Mouse (Mus musculus) heart, embryonic 11.5 days (tissue): ENCODE results near the gene 1110051M20Rik. TPM values are rescaled to one million over a fixed set of nuclear protein-coding genes. Genes with fewer than 3 reads are reported as not detected.

Experiments
- ATAC-seq: fragments of 200-750 bp; cut with Nextera tagmentation; replicated peaks from 2 replicates; pipeline ENCODE4 v1.8.0; 2017; ENCODE audit warnings: moderate library complexity; ENCODE audit not compliant: insufficient number of reproducible peaks, low FRiP score, low TSS enrichment
- H3K27ac ChIP-seq: fragments of 300-500 bp; sonication (generic); 2 replicates; pipeline ENCODE4 v1.5.1; 2014; ENCODE audit warnings: mild to moderate bottlenecking, low read depth, low read length
- H3K27me3 ChIP-seq: fragments of 300-500 bp; sonication (generic); 2 replicates; pipeline ENCODE4 v1.6.1; 2014; ENCODE audit warnings: mild to moderate bottlenecking, low read length, mixed read lengths; ENCODE audit not compliant: control insufficient read depth, insufficient read depth
- H3K36me3 ChIP-seq: fragments of 300-500 bp; sonication (generic); 2 replicates; pipeline ENCODE4 v1.6.1; 2014; ENCODE audit warnings: mild to moderate bottlenecking, low read length, moderate library complexity, mixed read lengths; ENCODE audit not compliant: control insufficient read depth, insufficient read depth
- H3K4me1 ChIP-seq: fragments of 300-500 bp; sonication (generic); 2 replicates; pipeline ENCODE4 v1.6.1; 2014; ENCODE audit warnings: low read length; ENCODE audit not compliant: control insufficient read depth, insufficient read depth
- H3K4me2 ChIP-seq: fragments of 300-500 bp; sonication (generic); 2 replicates; pipeline ENCODE4 v1.6.1; 2014; ENCODE audit warnings: mild to moderate bottlenecking, moderate library complexity
- H3K4me3 ChIP-seq: fragments of 300-500 bp; sonication (generic); 2 replicates; pipeline ENCODE4 v1.5.1; 2014; ENCODE audit warnings: low read depth, low read length
- H3K9ac ChIP-seq: fragments of 300-500 bp; sonication (generic); 2 replicates; pipeline ENCODE4 v1.6.1; 2014; ENCODE audit warnings: mild to moderate bottlenecking, low read depth, low read length, moderate library complexity
- H3K9me3 ChIP-seq: fragments of 300-500 bp; sonication (generic); replicated peaks from 2 replicates; pipeline ENCODE4 v1.6.1; 2016; ENCODE audit warnings: low read length; ENCODE audit not compliant: control insufficient read depth
- WGBS: fragments of 180-500 bp; shearing (Covaris S2); extraction: QIAGEN DNeasy Blood & Tissue Kit; methylation state at CpG from one replicate; pipeline ENCODE4 v1.1.7; 2014; ENCODE audit not compliant: insufficient replicate concordance; 5-methylcytosine and 5-hydroxymethylcytosine counted together
- polyA plus RNA-seq: library from polyadenylated mRNA; unstranded; fragments of >200 nt; fragmentation: Nextera tagmentation; extraction: Ambion mirVana; gene quantifications from 2 replicates; pipeline ENCODE4 v1.2.1, GENCODE M21; 2014

1110051M20Rik gene
- polyA plus RNA-seq, 1 experiment from 2014 or later, result 43.9 TPM

GRCm38 (mm10) chr2:91424061-91424720, 20.3 kb downstream of the 1110051M20Rik start:
- no peak for ATAC-seq
- Histone ChIP-seq H3K9me3 (no peaks in the 10 kb centered on the region), H3K4me2 (no peak overlapping the region), H3K36me3 (no peaks in the 10 kb centered on the region), H3K9ac (no peak overlapping the region), H3K4me3 (no peak overlapping the region), H3K27ac (no peak overlapping the region), H3K27me3 (no peaks in the 10 kb centered on the region), H3K4me1 (0 out of 2 replicates have a peak, but pooled peaks cover 3% of the 10 kb centered on the region)
- 79% methylated on average over 7 of the region's 7 CpGs for WGBS

GRCm38 (mm10) chr2:91421641-91422040, 22.9 kb downstream of the 1110051M20Rik start:
- 85% methylated on average over 5 of the region's 5 CpGs for WGBS
- ATAC-seq, result no peak
- Histone ChIP-seq H3K4me3 (no peak overlapping the region), H3K9me3 (no peaks in the 10 kb centered on the region), H3K27ac (no peak overlapping the region), H3K36me3 (no peaks in the 10 kb centered on the region), H3K4me1 (0 out of 2 replicates have a peak, but pooled peaks cover under 1% of the 10 kb centered on the region), H3K4me2 (no peak overlapping the region), H3K27me3 (no peaks in the 10 kb centered on the region), H3K9ac (no peak overlapping the region)

- WGBS, result 84% methylated on average over 1 of the region's 1 CpGs
- no peak overlapping the region for H3K9ac ChIP-seq
- no peak overlapping the region for H3K27ac ChIP-seq
- no peaks in the 10 kb centered on the region for H3K27me3 ChIP-seq
- H3K4me1 ChIP-seq, result 0 out of 2 replicates have a peak, but pooled peaks cover 7% of the 10 kb centered on the region
- no peak for ATAC-seq
- no peak overlapping the region for H3K4me3 ChIP-seq
- no peaks in the 10 kb centered on the region for H3K9me3 ChIP-seq
- no peak overlapping the region for H3K4me2 ChIP-seq
- no peaks in the 10 kb centered on the region for H3K36me3 ChIP-seq
Observed at GRCm38 (mm10) chr2:91413811-91414210, 30.7 kb downstream of the 1110051M20Rik start.

- WGBS, result 49% methylated on average over 5 of the region's 5 CpGs
- H3K27ac ChIP-seq, result no peak overlapping the region
- H3K27me3 ChIP-seq, result no peaks in the 10 kb centered on the region
- no peaks in the 10 kb centered on the region for H3K36me3 ChIP-seq
- no peak overlapping the region for H3K4me3 ChIP-seq
- no peak overlapping the region for H3K9ac ChIP-seq
- no peak overlapping the region for H3K4me2 ChIP-seq
- H3K4me1 ChIP-seq, result 0 out of 2 replicates have a peak, but pooled peaks cover 7% of the 10 kb centered on the region
- no peaks in the 10 kb centered on the region for H3K9me3 ChIP-seq
- ATAC-seq, result no peak
Observed at GRCm38 (mm10) chr2:91412361-91412760, 32.1 kb downstream of the 1110051M20Rik start.

- no peaks in the 10 kb centered on the region for H3K36me3 ChIP-seq
- no peak for ATAC-seq
- WGBS, result 60% methylated on average over 2 of the region's 2 CpGs
- no peak overlapping the region for H3K4me3 ChIP-seq
- no peaks in the 10 kb centered on the region for H3K9me3 ChIP-seq
- 0 out of 2 replicates have a peak, but pooled peaks cover 6% of the 10 kb centered on the region for H3K4me1 ChIP-seq
- no peak overlapping the region for H3K9ac ChIP-seq
- no peaks in the 10 kb centered on the region for H3K27me3 ChIP-seq
- no peak overlapping the region for H3K4me2 ChIP-seq
- no peak overlapping the region; the same call in 1 of the 2 replicates for H3K27ac ChIP-seq
Observed at GRCm38 (mm10) chr2:91411473-91411872, 33.0 kb downstream of the 1110051M20Rik start.

GRCm38 (mm10) chr2:91408031-91408430, 36.5 kb downstream of the 1110051M20Rik start:
- ATAC-seq, result no peak

GRCm38 (mm10) chr2:91405071-91405470, 39.4 kb downstream of the 1110051M20Rik start:
- no peak overlapping the region for H3K4me3 ChIP-seq
- H3K9me3 ChIP-seq, result no peaks in the 10 kb centered on the region
- no peak overlapping the region for H3K27ac ChIP-seq
- no peak for ATAC-seq
- H3K9ac ChIP-seq, result no peak overlapping the region
- H3K36me3 ChIP-seq, result no peaks in the 10 kb centered on the region
- no peaks in the 10 kb centered on the region for H3K27me3 ChIP-seq
- no peaks in the 10 kb centered on the region for H3K4me1 ChIP-seq
- WGBS, result 79% methylated on average over 4 of the region's 4 CpGs
- H3K4me2 ChIP-seq, result no peak overlapping the region

More at GRCm38 (mm10) chr2:91408031-91408430, 36.5 kb downstream of the 1110051M20Rik start:
- 71% methylated on average over 2 of the region's 2 CpGs for WGBS
- Histone ChIP-seq H3K36me3 (no peaks in the 10 kb centered on the region), H3K4me1 (0 out of 2 replicates have a peak, but pooled peaks cover 5% of the 10 kb centered on the region), H3K27me3 (no peaks in the 10 kb centered on the region), H3K9me3 (no peaks in the 10 kb centered on the region), H3K27ac (no peak overlapping the region), H3K4me3 (no peak overlapping the region), H3K4me2 (no peak overlapping the region), H3K9ac (no peak overlapping the region)

- Histone ChIP-seq H3K4me1 (peaks cover 6% of the 10 kb centered on the region; the same call in 1 of the 2 replicates), H3K4me2 (no peak overlapping the region), H3K4me3 (no peak overlapping the region), H3K9me3 (no peaks in the 10 kb centered on the region), H3K27me3 (no peaks in the 10 kb centered on the region), H3K27ac (no peak overlapping the region), H3K36me3 (no peaks in the 10 kb centered on the region), H3K9ac (no peak overlapping the region)
- ATAC-seq, result no peak
- WGBS, result 77% methylated on average over 2 of the region's 2 CpGs
Observed at GRCm38 (mm10) chr2:91399727-91400126, 44.8 kb downstream of the 1110051M20Rik start.

GRCm38 (mm10) chr2:91399168-91399567, 45.3 kb downstream of the 1110051M20Rik start:
- no peak for ATAC-seq
- H3K9ac ChIP-seq, result no peak overlapping the region
- H3K27me3 ChIP-seq, result no peaks in the 10 kb centered on the region
- H3K27ac ChIP-seq, result no peak overlapping the region
- no peak overlapping the region for H3K4me2 ChIP-seq
- 56% methylated on average over 3 of the region's 3 CpGs for WGBS
- H3K36me3 ChIP-seq, result no peaks in the 10 kb centered on the region
- peaks cover 6% of the 10 kb centered on the region; the same call in 1 of the 2 replicates for H3K4me1 ChIP-seq
- H3K9me3 ChIP-seq, result no peaks in the 10 kb centered on the region
- H3K4me3 ChIP-seq, result no peak overlapping the region
